Mouse (Mus musculus) kidney, adult 18-20 months (tissue): ENCODE data around the gene Nmur1.

Experiments
- DNase-seq: peaks from one replicate; pipeline ENCODE4 v3.0.0; 2021

Nmur1 gene

DNA sequence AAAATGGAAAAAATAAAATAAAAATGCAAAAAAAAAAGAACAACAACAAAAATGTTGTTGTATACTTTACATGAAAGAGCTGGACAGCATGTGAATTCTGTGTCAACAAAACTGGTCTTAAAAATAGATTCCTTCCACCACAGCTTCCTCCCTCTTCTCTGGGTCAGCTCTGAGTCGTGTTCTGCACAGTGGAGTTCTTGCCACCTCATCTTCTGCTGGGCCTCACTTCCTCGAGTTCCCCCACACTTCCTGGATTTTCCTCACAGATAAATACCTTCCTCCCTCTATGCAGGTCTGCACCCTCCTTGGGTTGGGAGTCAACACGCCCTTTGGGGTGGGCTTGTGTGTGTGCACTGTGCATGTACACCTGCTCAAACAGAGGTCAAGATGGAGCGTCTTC lies 19.7 kb downstream of the Nmur1 start:
- no peak for DNase-seq

DNA sequence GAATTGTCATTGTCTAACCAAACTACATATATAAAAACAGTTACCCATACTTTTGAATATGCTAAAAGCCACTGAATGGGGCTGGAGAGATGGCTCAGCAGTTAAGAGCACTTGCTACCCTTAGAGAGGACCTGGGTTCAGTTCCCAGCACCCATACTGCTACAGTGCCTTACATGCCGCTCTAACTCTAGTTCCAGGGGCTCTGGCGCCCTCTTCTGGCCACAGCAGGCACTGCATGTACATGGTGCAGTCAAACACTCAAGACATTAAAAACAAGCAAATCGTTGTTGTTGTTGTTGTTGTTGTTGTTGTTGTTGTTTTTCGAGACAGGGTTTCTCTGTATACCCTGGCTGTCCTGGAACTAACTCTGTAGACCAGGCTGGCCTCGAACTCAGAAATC lies 21.2 kb downstream of the Nmur1 start:
- no peak for DNase-seq

DNA sequence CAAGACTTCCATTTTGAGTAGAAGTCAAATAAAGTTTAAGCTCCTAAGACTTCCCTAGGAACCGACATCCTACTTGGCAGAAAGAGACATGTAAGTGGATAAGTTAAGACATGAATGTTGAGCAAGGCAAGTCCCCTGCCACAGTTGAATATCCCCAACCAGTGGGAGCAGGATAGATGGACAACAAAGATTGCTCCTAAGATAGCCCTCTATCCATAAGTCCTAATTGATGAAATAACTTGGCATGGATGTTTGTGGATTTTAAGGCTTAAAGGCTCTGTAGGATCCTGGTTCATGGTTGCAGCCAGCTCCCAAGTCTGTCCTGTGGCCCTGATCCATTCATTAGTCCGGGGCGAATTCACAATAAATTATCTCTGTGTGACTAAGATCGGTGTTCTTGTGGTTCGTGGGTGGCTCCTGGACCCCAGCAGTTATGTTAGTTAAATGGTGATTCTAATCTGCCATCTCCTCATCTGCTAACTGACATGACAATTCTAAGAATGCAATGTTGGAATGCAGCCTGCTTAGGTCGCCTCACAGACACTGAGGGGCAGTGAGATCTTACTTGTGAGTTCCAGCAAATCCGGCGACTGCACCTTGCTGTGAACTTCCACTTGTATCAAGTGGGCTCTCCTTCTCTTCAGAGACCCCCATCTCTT lies 25.8 kb downstream of the Nmur1 start:
- no peak for DNase-seq

DNA sequence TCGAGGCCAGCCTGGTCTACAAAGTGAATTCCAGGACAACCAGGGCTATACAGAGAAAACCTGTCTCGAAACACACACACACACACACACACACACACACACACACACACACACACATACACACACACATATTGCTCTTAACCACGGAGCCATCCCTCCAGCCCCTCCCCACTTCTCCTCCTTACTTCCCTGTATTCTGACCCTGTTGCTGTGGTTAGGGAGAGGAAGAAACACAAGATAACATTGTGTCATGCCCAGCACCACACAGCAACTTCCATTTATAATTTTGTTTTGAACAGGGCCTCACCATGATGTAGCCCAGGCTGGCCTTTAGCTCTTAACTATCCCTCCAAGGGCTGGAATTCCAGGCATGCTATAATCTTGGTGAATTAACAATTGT lies 26.7 kb downstream of the Nmur1 start:
- no peak for DNase-seq

DNA sequence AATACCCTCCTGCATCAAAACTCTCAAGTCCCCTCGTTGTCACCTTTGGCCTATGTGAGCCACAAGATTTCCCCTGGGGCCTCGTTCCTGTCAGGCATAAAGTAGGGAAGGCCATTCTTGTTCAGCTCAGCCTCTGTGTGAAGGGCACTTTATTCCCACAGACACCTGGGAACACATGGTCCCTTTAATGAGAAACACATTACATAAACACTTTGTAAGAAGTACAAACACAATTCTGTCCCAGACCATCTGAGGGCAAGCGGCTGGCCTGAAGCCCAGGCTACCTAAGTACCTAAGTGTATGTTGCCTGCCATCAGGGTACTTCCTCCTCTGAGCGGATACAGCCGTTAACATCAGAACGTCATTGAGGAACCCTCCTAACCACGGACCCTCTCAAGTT lies 27.8 kb downstream of the Nmur1 start:
- no peak for DNase-seq

DNA sequence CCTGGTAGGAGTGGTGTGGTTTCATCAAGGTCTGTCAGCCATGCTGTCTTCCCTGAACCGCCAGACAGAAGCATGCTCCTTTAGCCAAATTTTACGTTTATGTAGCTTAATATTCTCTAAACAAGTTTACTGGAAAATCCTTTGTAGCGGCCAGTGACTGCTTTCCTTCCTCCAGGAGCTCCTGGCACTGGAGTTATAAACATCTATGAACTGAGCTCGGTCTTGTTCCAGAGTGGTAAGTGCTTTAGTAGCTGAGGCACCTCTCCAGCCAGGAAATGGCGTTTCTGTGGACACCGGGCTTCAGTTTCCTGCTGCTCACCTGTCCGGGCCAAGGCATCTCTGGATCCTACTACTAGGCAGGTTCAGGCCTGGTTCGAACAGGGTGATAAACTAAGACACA lies 28.4 kb downstream of the Nmur1 start:
- DNase-seq, result no peak

DNA sequence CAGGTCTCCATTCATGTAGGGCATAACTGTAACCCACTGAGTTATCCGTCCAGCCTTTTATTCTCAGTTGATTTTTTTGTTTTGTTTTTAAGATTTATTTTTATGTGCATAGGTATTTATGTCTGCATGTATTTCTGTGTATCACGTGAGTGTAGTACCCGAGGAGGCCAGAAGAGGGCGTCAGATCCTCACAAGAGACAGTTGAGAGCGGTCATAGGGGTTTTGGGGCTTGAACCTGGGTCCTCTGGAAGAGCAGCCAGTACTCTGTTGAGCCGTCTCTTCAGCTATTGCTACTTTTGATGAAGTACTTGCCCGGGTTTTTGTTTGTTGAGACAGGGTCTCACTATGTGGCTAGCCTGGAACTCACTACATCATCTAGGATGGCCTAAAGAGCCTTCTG lies 30.1 kb downstream of the Nmur1 start:
- DNase-seq, result no peak

DNA sequence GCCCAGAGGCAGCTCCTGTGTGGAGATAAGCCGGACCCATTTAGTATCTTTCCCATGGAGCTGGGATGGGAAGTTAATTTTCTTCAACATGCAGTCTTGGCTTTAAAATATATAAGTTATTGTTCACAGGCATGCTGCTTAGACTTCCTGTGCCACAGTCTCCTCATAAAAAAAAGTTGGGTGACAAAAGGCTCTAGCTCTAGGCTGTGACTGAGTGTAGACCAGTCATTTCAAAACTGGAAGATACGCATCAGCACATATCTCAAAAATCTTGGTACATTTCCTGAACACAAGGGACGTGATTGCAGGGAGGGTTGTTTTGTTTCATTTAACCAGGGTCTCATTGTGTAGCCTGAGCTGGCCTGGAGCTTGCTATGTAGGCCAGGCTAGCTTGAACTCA lies 31.8 kb downstream of the Nmur1 start:
- no peak for DNase-seq

DNA sequence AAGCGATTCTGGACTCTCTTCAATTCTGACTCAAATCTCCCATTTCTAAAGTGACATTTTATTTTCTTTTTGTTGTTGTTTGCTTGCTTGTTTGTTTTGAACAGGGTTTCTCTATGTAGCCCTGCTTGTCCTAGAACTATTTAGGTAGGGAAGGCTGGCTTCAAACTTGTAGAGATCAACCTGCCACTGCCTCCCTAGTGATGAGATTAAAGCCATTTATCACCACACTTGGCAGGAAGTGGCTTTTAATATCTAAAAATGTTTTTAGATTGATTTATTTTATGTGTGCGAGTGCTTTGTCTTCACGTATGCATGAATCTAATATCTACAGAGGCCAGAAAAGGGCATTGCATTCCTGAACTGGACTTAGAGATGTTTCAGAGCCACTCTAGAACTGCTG lies 32.8 kb downstream of the Nmur1 start:
- DNase-seq, result no peak

DNA sequence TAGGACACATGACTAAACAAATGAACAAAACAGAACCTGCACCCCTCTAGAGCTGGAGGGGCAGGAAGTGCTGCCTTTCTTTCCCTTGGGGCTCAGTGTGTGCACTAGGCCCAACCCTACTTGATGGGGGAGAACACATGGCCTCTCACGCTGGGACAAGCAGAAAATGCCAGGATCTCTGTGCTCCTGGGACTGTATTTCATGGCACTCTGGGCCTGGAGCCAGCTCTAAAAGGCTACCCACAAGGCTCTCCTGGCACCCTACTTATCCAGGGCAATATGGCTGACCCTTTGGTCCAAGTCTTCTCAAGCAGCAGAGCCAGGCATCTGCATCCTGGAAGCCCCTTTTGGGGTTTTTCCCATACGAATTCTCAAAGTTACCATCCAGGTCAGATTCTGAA lies 34.6 kb downstream of the Nmur1 start:
- DNase-seq, result no peak

DNA sequence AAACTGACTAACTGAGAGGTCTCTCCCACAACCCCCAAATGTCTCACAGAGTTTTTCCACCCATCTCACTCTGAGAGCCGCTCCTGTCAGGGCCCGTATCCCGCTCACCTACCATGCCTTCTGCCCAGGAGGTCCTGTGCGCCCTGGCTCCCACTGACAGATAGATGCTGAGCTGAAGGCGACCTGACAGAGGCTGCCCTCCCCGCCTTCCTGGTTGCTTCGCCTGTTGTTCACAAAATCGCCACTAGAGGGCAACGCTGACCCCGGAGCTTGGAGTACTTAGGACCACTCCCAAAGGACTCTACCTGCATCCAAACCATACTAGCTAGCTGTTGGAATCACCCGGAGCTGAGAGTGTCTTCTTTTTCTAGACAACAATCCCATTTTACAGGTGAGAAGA lies 36.8 kb downstream of the Nmur1 start:
- peak; percentile 77 for DNase-seq

DNA sequence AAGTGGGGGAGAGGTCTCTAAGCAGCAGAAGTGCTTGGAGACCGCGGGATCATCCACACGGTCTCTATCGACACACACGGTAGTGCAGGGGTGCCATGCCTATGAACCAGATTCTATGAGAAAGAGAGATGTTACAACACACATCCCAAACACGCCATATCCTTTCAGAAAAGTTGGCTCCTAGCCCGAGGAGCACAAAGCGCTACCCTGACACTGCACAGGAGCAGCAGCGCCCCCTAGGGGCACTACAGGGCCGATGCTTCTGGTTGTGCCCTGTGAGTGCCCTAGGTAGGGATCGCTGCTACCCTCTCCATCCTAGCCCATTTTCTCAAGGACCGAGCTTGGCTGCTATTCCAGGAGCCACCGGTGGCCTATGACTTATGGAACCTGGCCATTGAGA lies 45.0 kb downstream of the Nmur1 start:
- peak; percentile 38 for DNase-seq

DNA sequence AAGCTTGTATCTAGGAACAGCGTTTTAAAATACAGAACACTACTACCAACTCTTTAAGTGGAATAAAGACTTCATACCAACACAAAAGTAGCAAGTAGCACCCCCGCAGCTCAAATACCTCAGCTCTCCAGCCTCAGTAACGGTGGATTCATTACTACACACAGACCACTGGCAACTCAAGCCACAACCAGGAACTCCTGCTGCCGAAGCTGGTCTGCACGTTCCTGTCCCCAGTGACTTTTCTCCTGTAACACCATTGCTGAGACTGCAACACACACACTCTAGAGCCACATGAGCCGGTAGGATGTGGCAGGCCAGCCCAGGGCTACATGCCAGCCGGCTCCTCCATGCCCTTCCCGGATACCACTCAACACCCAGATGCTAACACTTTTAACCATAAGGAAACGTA lies 46.9 kb downstream of the Nmur1 start:
- DNase-seq, result no peak

DNA sequence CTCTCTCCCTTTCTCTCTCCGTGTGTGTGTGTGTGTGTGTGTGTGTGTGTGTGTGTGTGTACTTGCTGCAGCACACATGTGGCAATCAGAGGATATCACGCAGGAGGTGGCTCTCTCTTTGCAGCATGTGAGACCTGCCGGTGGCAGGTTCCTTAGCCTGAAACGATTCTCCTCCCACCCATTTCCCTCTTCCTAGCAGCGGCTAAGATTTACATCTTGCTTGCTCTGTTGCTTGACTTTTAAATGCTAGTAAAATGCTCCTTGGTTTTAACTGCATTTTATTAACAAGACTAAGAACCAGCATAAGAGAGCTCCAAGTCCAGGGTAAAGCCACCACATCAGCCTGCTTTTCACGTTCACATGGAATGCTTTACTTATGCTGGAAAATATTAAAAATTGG lies 47.4 kb downstream of the Nmur1 start:
- DNase-seq, result no peak

DNA sequence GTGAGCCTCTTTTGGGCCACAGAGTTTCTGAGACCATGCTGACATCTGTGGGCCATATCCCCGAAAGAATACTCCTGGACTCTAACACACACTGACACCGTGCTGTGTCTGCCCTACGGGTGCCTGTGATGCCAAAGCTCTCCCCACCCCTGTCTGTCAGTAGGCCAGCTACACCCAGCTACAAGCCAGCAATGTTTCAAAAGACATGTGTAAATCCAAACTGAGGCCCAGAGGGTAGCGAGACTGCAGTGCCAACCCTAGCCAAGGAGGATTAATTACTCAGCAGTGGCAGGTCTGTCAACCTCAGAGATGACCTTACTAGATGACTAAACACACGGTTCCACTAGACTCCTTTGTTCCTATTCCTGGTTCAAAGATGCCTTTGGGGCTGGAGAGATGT lies 49.7 kb downstream of the Nmur1 start:
- no peak for DNase-seq

DNA sequence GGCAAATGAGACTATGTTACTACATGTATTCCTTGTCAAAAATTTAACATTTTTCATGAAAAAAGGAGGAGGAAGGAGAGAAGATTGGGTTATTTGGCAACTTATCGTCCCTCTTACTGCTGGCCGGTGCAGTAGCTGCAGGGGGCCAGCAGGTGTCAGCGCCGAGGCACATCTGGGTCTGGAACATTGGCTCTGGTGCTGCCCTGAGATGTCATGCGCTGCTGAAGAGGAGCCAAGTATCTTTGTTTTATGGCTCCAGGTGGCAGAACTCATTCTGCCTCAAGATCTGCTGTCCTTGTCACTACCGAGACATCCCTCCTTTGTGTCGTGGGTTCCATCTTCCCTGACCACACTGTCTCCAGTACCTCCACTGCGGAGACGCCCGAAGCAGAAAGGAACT lies 54.0 kb downstream of the Nmur1 start:
- DNase-seq, result peak; percentile 56

DNA sequence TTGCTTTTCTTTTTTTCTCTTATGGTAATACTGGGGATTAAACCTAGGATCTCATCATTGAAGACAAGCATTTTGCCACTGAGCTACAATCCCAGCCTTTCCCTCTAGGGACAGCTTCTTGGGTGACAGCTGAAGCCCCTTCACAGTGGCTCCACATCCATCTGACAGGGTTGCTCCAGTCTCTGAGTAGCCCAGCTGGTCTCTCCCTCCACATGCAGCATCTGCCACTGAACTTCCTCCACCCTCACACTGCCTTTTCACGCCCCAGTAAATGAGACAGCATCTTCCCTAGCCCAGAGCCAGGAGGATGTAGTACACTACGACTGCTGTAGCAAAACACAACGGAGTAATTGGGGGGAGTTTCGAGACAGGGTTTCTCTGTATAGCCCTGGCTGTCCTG lies 57.9 kb downstream of the Nmur1 start:
- no peak for DNase-seq

DNA sequence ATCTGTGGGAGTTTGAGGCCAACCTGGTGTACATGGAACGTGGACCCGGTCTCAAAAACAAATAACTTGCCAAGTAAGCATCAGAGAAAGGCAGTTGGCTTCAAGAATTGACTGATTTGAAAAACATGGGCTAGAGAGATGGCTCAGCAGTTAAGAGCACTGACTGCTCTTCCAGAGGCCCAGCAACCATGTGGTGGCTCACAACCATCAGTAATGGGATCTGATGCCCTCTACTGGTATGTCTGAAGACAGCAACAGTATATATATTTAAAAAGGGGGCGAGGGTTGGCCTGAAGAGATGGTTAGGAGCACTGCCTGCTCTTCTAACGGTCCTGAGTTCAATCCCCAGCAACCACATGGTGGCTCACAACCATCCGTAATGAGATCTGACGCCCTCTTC lies 62.4 kb downstream of the Nmur1 start:
- DNase-seq, result no peak

DNA sequence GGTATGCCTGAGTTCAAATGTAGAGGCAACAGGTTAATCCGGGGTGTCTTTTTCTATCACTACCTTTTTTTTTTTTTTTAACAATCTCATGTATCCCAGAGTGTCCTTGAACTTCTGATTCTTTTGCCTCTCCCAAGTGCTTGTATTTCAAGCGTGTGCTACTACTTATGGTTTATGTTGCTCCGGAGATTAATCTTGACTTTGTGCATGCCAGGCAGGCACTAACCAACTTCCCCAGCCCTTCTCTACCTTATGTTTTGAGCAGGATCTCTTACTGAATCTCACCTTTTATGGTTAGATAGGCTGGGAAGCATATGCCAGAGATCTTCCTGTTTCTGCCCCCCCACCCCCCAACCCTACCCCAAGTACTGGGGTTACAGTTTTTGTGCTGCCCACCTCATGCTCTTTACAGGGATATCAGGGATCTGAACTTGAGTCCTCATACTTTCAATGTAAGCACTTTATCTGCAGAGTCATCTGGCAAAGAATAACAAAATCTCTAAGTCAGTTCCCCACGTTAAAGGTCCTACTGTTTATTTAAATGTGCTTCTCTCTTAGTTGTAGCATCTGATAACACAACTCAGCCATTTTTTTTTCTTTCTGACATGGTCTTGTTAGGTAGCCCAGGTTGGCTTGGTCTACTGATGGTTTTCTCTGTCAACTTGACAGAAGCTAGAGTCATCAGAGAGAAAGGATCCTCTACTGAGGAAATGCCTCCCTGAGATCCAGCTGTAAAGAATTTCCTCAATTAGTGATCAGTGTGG lies 64.0 kb downstream of the Nmur1 start:
- DNase-seq, result no peak

DNA sequence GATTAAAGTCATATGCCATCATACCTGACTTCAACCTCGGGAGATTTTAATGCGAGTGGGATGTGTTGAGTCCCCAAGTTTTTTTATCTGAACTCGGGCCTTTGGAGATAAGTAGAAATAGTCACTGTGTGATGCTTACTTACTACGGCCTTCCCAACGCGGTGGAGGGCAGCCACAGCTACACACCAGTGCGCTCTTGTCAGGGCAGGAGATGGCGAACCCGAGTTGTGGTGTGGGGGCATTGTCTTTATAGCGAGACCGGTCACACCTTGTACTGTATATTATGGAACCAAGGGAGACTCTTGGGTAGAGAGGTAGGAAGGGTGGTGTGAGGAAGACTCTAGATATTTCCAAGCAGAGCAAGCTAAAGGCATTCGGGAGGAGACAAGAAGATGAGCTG lies 65.6 kb downstream of the Nmur1 start:
- DNase-seq, result no peak

DNA sequence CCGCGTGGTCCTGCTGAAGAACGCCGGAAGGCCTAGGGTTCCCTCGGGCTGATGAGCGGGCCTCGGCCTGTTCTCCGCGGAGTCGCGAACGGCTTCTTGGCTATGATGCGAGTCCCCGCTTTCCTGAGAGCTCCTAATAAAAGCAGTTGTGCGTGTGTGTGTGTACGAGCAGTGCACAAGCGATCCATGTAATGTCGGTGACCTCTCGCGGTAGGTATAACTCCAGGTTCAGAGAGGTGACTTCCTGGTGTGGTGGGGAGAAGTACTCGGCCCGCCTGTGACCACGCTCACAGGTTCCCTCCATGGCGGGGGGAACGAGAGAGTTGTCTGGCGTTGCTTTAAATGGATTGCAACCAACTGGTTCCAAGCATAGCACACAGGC lies 66.2 kb downstream of the Nmur1 start:
- DNase-seq, result no peak

DNA sequence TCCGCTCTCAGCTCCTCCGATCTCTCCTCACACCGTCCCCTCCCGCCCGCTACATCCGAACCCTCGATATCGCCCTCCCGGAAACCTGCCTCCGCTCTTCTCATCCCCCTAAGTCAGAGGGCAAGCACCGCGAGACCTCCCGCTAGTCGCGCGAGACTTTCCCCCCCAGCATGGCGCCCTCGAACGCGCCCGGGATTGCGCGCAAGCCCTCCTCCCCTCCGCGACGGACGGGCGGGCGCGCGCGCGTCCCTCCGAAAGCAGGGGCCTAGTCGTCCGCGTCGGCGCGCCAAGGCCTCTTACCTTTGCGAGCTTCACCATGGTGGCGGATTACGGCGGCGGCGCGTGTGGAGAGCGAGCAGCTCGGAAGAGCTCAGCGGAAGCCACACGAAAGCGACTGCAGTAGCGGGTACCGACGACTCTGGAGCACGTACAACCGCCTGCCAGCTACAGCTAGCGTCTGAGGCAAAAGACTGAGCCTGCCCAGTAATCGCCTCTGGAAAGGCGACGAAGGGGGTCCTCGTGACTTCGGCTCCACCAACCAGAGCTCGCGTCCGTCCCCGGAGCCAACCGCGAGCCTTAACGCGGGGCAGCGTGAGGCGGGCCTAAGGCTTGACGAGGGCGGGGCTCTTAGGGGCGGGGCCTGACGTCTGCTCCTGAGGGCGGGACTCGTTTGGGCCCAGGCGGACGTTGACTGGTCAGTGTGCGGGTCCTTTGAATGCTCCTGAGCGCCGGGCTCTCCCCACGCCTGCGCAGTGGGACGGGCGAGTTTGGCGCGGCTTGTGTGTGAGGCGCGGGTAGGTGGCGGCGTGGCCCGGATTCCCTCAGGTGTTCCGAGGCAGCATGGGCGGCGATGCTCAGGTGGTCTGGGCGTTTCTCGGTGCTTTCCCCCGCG lies 66.9 kb downstream of the Nmur1 start, which contains the start of gene Ncl:
Ncl (minus strand) TSS at position 495 of the 892 bp plus-strand sequence.
- DNase-seq, result peak; percentile 95

DNA sequence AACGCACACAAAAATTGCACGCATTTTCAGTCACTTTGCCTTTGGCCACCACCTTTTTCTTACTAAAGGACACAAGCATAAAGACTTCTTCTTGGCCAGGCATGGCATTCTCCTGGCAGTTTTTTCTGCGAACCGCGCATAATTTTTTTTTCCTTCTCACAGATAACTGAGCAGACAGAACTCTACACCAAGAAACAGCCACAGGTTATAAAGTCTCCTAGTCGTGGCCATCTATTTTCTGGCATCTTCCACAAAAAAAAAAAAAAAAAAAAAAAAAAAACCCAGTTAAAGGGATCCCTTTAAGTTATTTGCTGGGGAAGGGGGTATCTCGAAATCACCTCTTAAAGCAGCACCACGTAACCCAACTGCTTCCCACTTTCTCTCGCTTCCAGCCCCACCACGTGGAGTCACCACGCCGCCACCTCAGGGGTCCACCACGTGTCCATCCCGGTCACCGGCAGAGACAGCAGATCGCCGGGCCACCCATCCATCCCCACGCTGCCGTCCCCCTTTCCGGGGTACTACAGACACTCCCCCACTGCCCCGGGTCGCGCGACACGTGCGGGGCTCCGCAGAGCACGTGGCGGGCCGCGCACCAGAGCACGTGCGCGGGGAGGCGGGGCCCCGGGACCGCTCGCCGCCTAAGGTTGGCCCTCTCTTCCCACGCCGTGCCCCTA lies 67.7 kb downstream of the Nmur1 start:
- DNase-seq, result no peak
